Mouse (Mus musculus) heart, embryonic 13.5 days (tissue): ENCODE measurements around the gene Pirt. TPM values are rescaled to one million over a fixed set of nuclear protein-coding genes. Genes with fewer than 3 reads are reported as not detected.

Experiments used
- polyA plus RNA-seq: library from polyadenylated mRNA; unstranded; fragments of >200 nt; fragmentation: Nextera tagmentation; extraction: Ambion mirVana; gene quantifications from 2 replicates; pipeline ENCODE4 v1.2.1, GENCODE M21; 2015

Pirt gene
- polyA plus RNA-seq, 1 experiment from 2014 or later, result 9.2 TPM

Other genes starting within 250 kb of the Pirt start
- gene Tmem238l, start 44.7 kb downstream of the Pirt start, polyA plus RNA-seq, result 0.18 and 0.19 TPM in 2 replicates
- gene Tmem220, start 113.2 kb downstream of the Pirt start, polyA plus RNA-seq, result 1.5 and 2.7 TPM in 2 replicates
- 16.0 and 19.4 TPM in 2 replicates for gene Adprm, start 140.6 kb downstream of the Pirt start, polyA plus RNA-seq
- 18.8 and 21.5 TPM in 2 replicates for gene Sco1, start 140.7 kb downstream of the Pirt start, polyA plus RNA-seq
- 0.75 and 1.6 TPM in 2 replicates for gene Myh3, start 166.3 kb downstream of the Pirt start, polyA plus RNA-seq